Mouse (Mus musculus): ENCODE results near the gene Cdkl3. TPM values are rescaled to one million over a fixed set of nuclear protein-coding genes. Genes with fewer than 3 reads are reported as not detected.

The Cdkl3 gene
- polyA plus RNA-seq, 1 experiment: 2.2 TPM

DNA sequence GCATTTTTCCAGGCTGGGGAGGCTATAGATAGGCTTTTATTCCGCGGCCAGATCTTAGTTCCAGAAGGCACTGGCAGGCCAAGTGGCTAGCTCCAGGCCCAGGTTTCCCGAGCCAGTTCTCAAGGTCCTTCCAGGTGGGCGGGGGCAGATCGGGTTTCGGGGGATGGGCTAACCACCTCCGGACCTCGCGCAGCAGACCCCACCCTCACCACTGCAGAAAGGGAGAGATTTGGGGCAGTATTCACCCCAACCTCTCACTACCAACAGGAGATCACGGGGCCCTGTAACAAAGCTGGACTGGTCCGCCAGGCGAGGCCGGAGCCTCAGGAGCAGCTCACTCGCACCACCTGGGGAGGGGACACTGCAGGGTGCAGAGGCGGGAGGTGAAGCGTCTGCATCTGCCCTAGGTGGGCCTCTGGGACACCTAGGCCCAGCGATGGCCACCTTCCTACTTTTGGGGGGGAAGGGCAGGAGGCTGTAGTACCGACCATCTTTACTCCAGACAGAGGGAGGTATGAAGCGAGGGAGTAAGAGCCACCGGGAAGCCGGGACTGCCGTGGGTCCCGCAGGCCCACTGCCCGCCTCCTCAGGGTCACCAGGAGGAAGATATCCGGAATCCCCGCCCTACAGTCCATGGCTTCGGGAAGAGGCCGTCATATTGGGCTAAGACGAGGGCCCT lies 4.3 kb upstream of the Cdkl3 start:
- H3ac ChIP-seq (ENCODE audit: control insufficient read depth, insufficient read length): peak overlapping the region; percentile 91
- H3K36me3 ChIP-seq (ENCODE audit: control insufficient read depth, insufficient read depth): peaks cover 28% of the 10 kb centered on the region
- peak; percentile 9 for TF ChIP-seq POLR2A (IDR thresholded peaks at IDR 0.05; ENCODE audit: insufficient read length, low read depth)
- no peak for TF ChIP-seq MAX (IDR thresholded peaks at IDR 0.05; ENCODE audit: low read depth)
- peak overlapping the region; percentile 94 for H3K4me3 ChIP-seq
- no peaks in the 10 kb centered on the region for H3K27me3 ChIP-seq (ENCODE audit: control insufficient read depth, insufficient read depth, insufficient read length)
- peaks cover 57% of the 10 kb centered on the region for H3K79me2 ChIP-seq (ENCODE audit: control insufficient read depth, insufficient read depth)
- peak overlapping the region; percentile 99 for H3K4me2 ChIP-seq (ENCODE audit: low read depth)

DNA sequence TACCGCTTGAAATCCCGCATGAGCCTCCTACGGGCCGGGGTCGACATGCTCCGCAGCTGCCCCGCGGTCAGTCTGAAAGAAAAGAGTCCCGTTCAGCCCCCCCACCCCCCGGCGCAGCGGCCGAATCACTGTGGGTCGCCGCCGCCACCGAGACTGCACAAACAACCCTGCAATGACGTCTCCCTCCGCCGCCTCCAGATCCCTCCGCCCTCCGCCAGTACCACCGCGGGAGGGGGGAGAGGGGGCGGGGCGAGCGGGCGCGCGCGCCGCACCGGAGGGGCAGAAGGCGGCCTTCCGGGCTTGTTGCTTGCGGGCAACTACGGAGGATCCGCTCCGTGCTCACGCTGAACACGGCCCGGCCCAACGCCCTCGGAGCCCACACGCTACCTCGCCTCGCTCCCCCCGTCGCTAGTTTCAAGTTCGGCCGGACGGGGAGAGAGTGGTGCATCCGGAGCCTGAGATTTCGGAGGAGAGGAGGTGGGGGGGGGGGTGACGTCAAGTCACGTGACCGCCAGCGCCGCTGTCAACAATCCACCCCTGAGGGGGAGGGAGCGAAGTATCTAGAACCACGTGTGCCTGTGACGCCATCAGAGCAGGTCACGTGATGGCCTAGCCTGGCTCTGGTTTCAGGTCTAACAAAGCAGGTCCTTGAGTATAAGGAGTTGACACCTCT lies 3.6 kb upstream of the Cdkl3 start, which contains the start of gene Ube2b:
TSS of gene Ube2b (minus strand) at position 473 of the 673 bp plus-strand sequence.
- Histone ChIP-seq H3K4me2 (ENCODE audit: low read depth) (peak within 1 kb of the TSS; percentile 99), H3ac (ENCODE audit: control insufficient read depth, insufficient read length) (peak within 1 kb of the TSS; percentile 91), H3K36me3 (ENCODE audit: control insufficient read depth, insufficient read depth) (peaks cover 21% of the 10 kb centered on the region), H3K79me2 (ENCODE audit: control insufficient read depth, insufficient read depth) (peaks cover 55% of the 10 kb centered on the region), H3K4me3 (peak within 1 kb of the TSS; percentile 94), H3K27me3 (ENCODE audit: control insufficient read depth, insufficient read depth, insufficient read length) (no peaks in the 10 kb centered on the region)
- TF ChIP-seq TCF3 (IDR thresholded peaks at IDR 0.05; ENCODE audit: insufficient read length, low read depth) (no peak), POLR2AphosphoS2 (IDR thresholded peaks at IDR 0.05; ENCODE audit: insufficient read length, low read depth) (peak; percentile 78), MYOD1 (IDR thresholded peaks at IDR 0.05; ENCODE audit: control insufficient read depth in 1 of 3, insufficient read length in 2 of 3, low read depth in 2 of 3) (peak in 1 of 3 experiments; percentile 18), SRF (IDR thresholded peaks at IDR 0.05; ENCODE audit: control insufficient read depth, insufficient read length, low read depth) (peak; percentile 43), MYOG (IDR thresholded peaks at IDR 0.05; ENCODE audit: control insufficient read depth in 1 of 3, insufficient read depth in 1 of 3, insufficient read length in 2 of 3, low read depth in 2 of 3) (peak in 1 of 3 experiments; percentile 36), POLR2A (IDR thresholded peaks at IDR 0.05; ENCODE audit: insufficient read length, low read depth) (peak; percentile 74), E2F4 (IDR thresholded peaks at IDR 0.05; ENCODE audit: insufficient read depth) (no peak), USF1 (IDR thresholded peaks at IDR 0.05; ENCODE audit: low read depth) (peak; percentile 100), MAX (IDR thresholded peaks at IDR 0.05; ENCODE audit: low read depth) (peak; percentile 61), REST (IDR thresholded peaks at IDR 0.05; ENCODE audit: insufficient read depth, insufficient read length) (no peak)

DNA sequence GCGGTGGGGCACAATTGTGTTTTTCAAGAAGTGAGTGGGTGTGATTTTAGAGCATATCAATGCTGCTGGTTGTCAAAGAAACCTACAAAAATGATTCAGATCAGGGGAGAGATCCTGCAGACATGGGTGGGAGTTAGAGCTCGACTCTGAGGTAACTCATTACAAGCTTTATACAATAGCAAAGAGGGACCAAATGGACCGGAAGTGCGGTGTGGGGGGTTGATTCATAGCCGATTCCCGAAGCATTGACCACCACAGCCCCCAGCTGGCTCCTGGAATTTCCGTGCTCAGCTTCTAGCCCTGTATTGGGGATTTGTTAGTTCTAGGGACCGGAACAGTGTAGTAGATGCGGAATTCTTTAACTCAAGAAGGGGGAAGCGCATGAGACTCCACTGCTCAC lies 2.7 kb upstream of the Cdkl3 start:
- H3K4me3 ChIP-seq: no peak overlapping the region
- H3K4me2 ChIP-seq (ENCODE audit: low read depth): peak overlapping the region; percentile 96
- TF ChIP-seq MYOG (IDR thresholded peaks at IDR 0.05; ENCODE audit: control insufficient read depth in 1 of 3, insufficient read depth in 1 of 3, insufficient read length in 2 of 3, low read depth in 2 of 3): no peak
- TF ChIP-seq POLR2AphosphoS2 (IDR thresholded peaks at IDR 0.05; ENCODE audit: insufficient read length, low read depth): no peak
- no peak for TF ChIP-seq USF1 (IDR thresholded peaks at IDR 0.05; ENCODE audit: low read depth)
- TF ChIP-seq SRF (IDR thresholded peaks at IDR 0.05; ENCODE audit: control insufficient read depth, insufficient read length, low read depth): no peak
- no peak for TF ChIP-seq E2F4 (IDR thresholded peaks at IDR 0.05; ENCODE audit: insufficient read depth)
- no peak for TF ChIP-seq TCF3 (IDR thresholded peaks at IDR 0.05; ENCODE audit: insufficient read length, low read depth)
- no peak for TF ChIP-seq TCF12 (IDR thresholded peaks at IDR 0.05; ENCODE audit: insufficient read depth, poor library complexity, severe bottlenecking)
- no peak for TF ChIP-seq REST (IDR thresholded peaks at IDR 0.05; ENCODE audit: insufficient read depth, insufficient read length)
- no peak for TF ChIP-seq POLR2A (IDR thresholded peaks at IDR 0.05; ENCODE audit: insufficient read length, low read depth)
- H3K79me2 ChIP-seq (ENCODE audit: control insufficient read depth, insufficient read depth): peaks cover 48% of the 10 kb centered on the region
- H3ac ChIP-seq (ENCODE audit: control insufficient read depth, insufficient read length): no peak overlapping the region
- peaks cover 14% of the 10 kb centered on the region for H3K36me3 ChIP-seq (ENCODE audit: control insufficient read depth, insufficient read depth)
- no peaks in the 10 kb centered on the region for H3K27me3 ChIP-seq (ENCODE audit: control insufficient read depth, insufficient read depth, insufficient read length)

DNA sequence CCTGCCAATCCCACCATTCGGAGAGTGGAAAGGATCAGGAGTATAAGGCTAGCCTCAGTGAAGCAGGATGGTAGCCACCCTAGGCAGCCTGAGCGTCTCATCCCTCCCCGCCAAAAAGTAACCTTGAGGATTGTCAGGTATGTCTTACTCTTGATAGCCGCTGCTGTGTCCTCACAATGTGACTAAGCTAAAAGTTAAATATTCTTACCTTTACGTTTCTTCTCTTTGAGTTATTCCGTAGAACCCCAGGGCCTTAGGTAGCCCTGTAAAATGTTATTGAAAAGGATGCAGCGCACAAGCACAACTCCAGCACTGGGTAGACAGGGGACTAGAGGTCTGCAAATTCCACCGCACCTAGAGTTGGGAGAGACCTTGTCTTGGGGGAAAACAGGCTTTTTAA lies 2.2 kb upstream of the Cdkl3 start:
- Histone ChIP-seq H3ac (ENCODE audit: control insufficient read depth, insufficient read length) (no peak overlapping the region), H3K4me3 (no peak overlapping the region), H3K79me2 (ENCODE audit: control insufficient read depth, insufficient read depth) (peaks cover 43% of the 10 kb centered on the region), H3K36me3 (ENCODE audit: control insufficient read depth, insufficient read depth) (peaks cover 8% of the 10 kb centered on the region), H3K27me3 (ENCODE audit: control insufficient read depth, insufficient read depth, insufficient read length) (no peaks in the 10 kb centered on the region), H3K4me2 (ENCODE audit: low read depth) (no peak overlapping the region)
- no peak for TF ChIP-seq USF1 (IDR thresholded peaks at IDR 0.05; ENCODE audit: low read depth)
- no peak for TF ChIP-seq E2F4 (IDR thresholded peaks at IDR 0.05; ENCODE audit: insufficient read depth)
- TF ChIP-seq CEBPB (IDR thresholded peaks at IDR 0.05; ENCODE audit: insufficient read depth, poor library complexity, severe bottlenecking): no peak
- no peak for TF ChIP-seq TCF12 (IDR thresholded peaks at IDR 0.05; ENCODE audit: insufficient read depth, poor library complexity, severe bottlenecking)
- no peak for TF ChIP-seq SRF (IDR thresholded peaks at IDR 0.05; ENCODE audit: control insufficient read depth, insufficient read length, low read depth)
- TF ChIP-seq MAX (IDR thresholded peaks at IDR 0.05; ENCODE audit: low read depth): no peak
- TF ChIP-seq TCF3 (IDR thresholded peaks at IDR 0.05; ENCODE audit: insufficient read length, low read depth): no peak
- TF ChIP-seq REST (IDR thresholded peaks at IDR 0.05; ENCODE audit: insufficient read depth, insufficient read length): no peak
- no peak for TF ChIP-seq POLR2AphosphoS2 (IDR thresholded peaks at IDR 0.05; ENCODE audit: insufficient read length, low read depth)
- TF ChIP-seq POLR2A (IDR thresholded peaks at IDR 0.05; ENCODE audit: insufficient read length, low read depth): no peak
- no peak for TF ChIP-seq MYOG (IDR thresholded peaks at IDR 0.05; ENCODE audit: control insufficient read depth in 1 of 3, insufficient read depth in 1 of 3, insufficient read length in 2 of 3, low read depth in 2 of 3)
- TF ChIP-seq MYOD1 (IDR thresholded peaks at IDR 0.05; ENCODE audit: control insufficient read depth in 1 of 3, insufficient read length in 2 of 3, low read depth in 2 of 3): no peak
